Comparison of ENCODE assay signal across 9 mouse cellular contexts in genomic region chr14:48330965-48331622, GRCm38 (mm10).
DNase-seq lines count a peak whose midpoint lies in the region; ATAC-seq and TF ChIP-seq lines count a peak whose summit lies in the region.
"Had no signal": no experiment of that assay in that cellular context is flagged by ENCODE, and none has a peak within 500 bp of the region (broad histone marks: within the 10 kb centered on the region; RNA-seq: fewer than 3 reads in every experiment).

No protein-coding gene starts in this region.

- no peaks in the 10 kb centered on the region for H3K9me3 ChIP-seq in embryonic facial prominence, embryonic 14.5 days (ENCODE audit: control insufficient read depth, low read length)
- H3K9me3 ChIP-seq in heart, embryonic 15.5 days (replicated peaks): no peaks in the 10 kb centered on the region
- no peaks in the 10 kb centered on the region for H3K9me3 ChIP-seq in kidney, postnatal 0 days (replicated peaks; ENCODE audit: low read length)
- H3K9me3 ChIP-seq in stomach, embryonic 14.5 days (ENCODE audit: control insufficient read depth, low read depth, low read length): no peaks in the 10 kb centered on the region

- no peak overlapping the region for H3K9ac ChIP-seq in embryonic facial prominence, embryonic 14.5 days (ENCODE audit: low read depth, low read length)
- H3K9ac ChIP-seq in heart, embryonic 15.5 days: no peak overlapping the region
- no peak overlapping the region for H3K9ac ChIP-seq in kidney, postnatal 0 days (ENCODE audit: low read depth, low read length)
- no peak overlapping the region for H3K9ac ChIP-seq in stomach, embryonic 14.5 days (replicated peaks; ENCODE audit: low read depth, low read length)

- DNase-seq in 3T3-L1 (ENCODE audit: low read depth, low spot score): peak; percentile 92
- peak; percentile 60 for DNase-seq in adrenal gland, postnatal 10 days
- DNase-seq in embryonic facial prominence, embryonic 14.5 days (ENCODE audit: low spot score): peak; percentile 56
- peak; percentile 62 for DNase-seq in kidney, postnatal 0 days (ENCODE audit: low spot score)
- DNase-seq in urinary bladder, postnatal 25 days (ENCODE audit: low spot score): no peak

- no peaks in the 10 kb centered on the region for H3K36me3 ChIP-seq in embryonic facial prominence, embryonic 14.5 days (ENCODE audit: control insufficient read depth, insufficient read depth, low read length)
- no peaks in the 10 kb centered on the region for H3K36me3 ChIP-seq in heart, embryonic 15.5 days
- H3K36me3 ChIP-seq in kidney, postnatal 0 days (ENCODE audit: insufficient read depth, low read length): no peaks in the 10 kb centered on the region
- H3K36me3 ChIP-seq in stomach, embryonic 14.5 days (ENCODE audit: control insufficient read depth, insufficient read depth, low read length): no peaks in the 10 kb centered on the region

- 0% methylated on average over 4 of the region's 4 CpGs for WGBS in embryonic facial prominence, embryonic 14.5 days
- WGBS in heart, embryonic 15.5 days: 2% methylated on average over 4 of the region's 4 CpGs
- WGBS in kidney, postnatal 0 days: 2% methylated on average over 4 of the region's 4 CpGs
- 5% methylated on average over 4 of the region's 4 CpGs for WGBS in stomach, embryonic 14.5 days

- no peak overlapping the region for H3K27ac ChIP-seq in embryonic facial prominence, embryonic 14.5 days (replicated peaks; ENCODE audit: low read depth, low read length)
- no peak overlapping the region for H3K27ac ChIP-seq in heart, embryonic 15.5 days
- H3K27ac ChIP-seq in kidney, postnatal 0 days: no peak overlapping the region
- H3K27ac ChIP-seq in stomach, embryonic 14.5 days (ENCODE audit: low read length): peak overlapping the region; percentile 3; the same call in 1 of the 2 replicates
- H3K27ac ChIP-seq: macrophage had no signal

- no peak for TF ChIP-seq CTCF in kidney, postnatal 0 days (IDR thresholded peaks at IDR 0.05; ENCODE audit: low read depth)

- peak overlapping the region; percentile 31 for H3K4me2 ChIP-seq in embryonic facial prominence, embryonic 14.5 days (ENCODE audit: low read depth, low read length)
- H3K4me2 ChIP-seq in heart, embryonic 15.5 days: peak overlapping the region; percentile 48
- peak overlapping the region; percentile 18; the same call in 1 of the 2 replicates for H3K4me2 ChIP-seq in kidney, postnatal 0 days (ENCODE audit: low read length)
- no peak overlapping the region for H3K4me2 ChIP-seq in stomach, embryonic 14.5 days (replicated peaks; ENCODE audit: low read depth, low read length)

- no peaks in the 10 kb centered on the region for H3K27me3 ChIP-seq in embryonic facial prominence, embryonic 14.5 days (replicated peaks; ENCODE audit: control insufficient read depth, insufficient read depth, low read length)
- peaks cover 37% of the 10 kb centered on the region for H3K27me3 ChIP-seq in heart, embryonic 15.5 days
- H3K27me3 ChIP-seq in kidney, postnatal 0 days (ENCODE audit: insufficient read depth, low read length): no peaks in the 10 kb centered on the region
- H3K27me3 ChIP-seq in stomach, embryonic 14.5 days (ENCODE audit: control insufficient read depth, insufficient read depth, low read length): no peaks in the 10 kb centered on the region

- peaks cover 28% of the 10 kb centered on the region for H3K4me1 ChIP-seq in embryonic facial prominence, embryonic 14.5 days (ENCODE audit: control insufficient read depth, insufficient read depth, low read length)
- H3K4me1 ChIP-seq in heart, embryonic 15.5 days (replicated peaks): peaks cover 24% of the 10 kb centered on the region
- peaks cover 15% of the 10 kb centered on the region for H3K4me1 ChIP-seq in kidney, postnatal 0 days (replicated peaks; ENCODE audit: insufficient read depth, low read length)
- peaks cover 29% of the 10 kb centered on the region for H3K4me1 ChIP-seq in stomach, embryonic 14.5 days (ENCODE audit: control insufficient read depth, insufficient read depth, low read length)

- no peak overlapping the region for H3K4me3 ChIP-seq in embryonic facial prominence, embryonic 14.5 days (ENCODE audit: low read depth, low read length)
- H3K4me3 ChIP-seq in heart, embryonic 15.5 days: no peak overlapping the region
- H3K4me3 ChIP-seq in kidney, postnatal 0 days (replicated peaks; ENCODE audit: low read depth, low read length): no peak overlapping the region
- no peak overlapping the region for H3K4me3 ChIP-seq in stomach, embryonic 14.5 days (ENCODE audit: low read depth, low read length)

- ATAC-seq in embryonic facial prominence, embryonic 14.5 days (ENCODE audit: low read depth): peak; percentile 74; the same call in 1 of the 2 replicates
- ATAC-seq in heart, embryonic 15.5 days (replicated peaks; ENCODE audit: insufficient number of reproducible peaks, insufficient read depth, low FRiP score, low read depth): peak; percentile 44; the same call in 1 of the 2 replicates
- no peak; the same call in 1 of the 2 replicates for ATAC-seq in kidney, postnatal 0 days (replicated peaks; ENCODE audit: low FRiP score, low read depth)
- peak; percentile 75 for ATAC-seq in megakaryocyte progenitor cell, adult 5-6 weeks (replicated peaks; ENCODE audit: poor library complexity)
- ATAC-seq in stomach, embryonic 14.5 days (ENCODE audit: insufficient number of reproducible peaks, insufficient read depth, low FRiP score, low read depth): peak; percentile 71; the same call in 1 of the 2 replicates
